Mouse (Mus musculus) heart, embryonic 11.5 days (tissue): Measurements from ENCODE around the gene Rrp1. TPM values are rescaled to one million over a fixed set of nuclear protein-coding genes. Genes with fewer than 3 reads are reported as not detected.
A peak's percentile ranks its signal among the peaks of the same experiment; 100 is the strongest.

ENCODE experiments used
- ATAC-seq: fragments of 200-750 bp; cut with Nextera tagmentation; replicated peaks from 2 replicates; pipeline ENCODE4 v1.8.0; 2017; ENCODE audit warnings: moderate library complexity; ENCODE audit not compliant: insufficient number of reproducible peaks, low FRiP score, low TSS enrichment
- H3K27ac ChIP-seq: fragments of 300-500 bp; sonication (generic); 2 replicates; pipeline ENCODE4 v1.5.1; 2014; ENCODE audit warnings: mild to moderate bottlenecking, low read depth, low read length
- H3K27me3 ChIP-seq: fragments of 300-500 bp; sonication (generic); 2 replicates; pipeline ENCODE4 v1.6.1; 2014; ENCODE audit warnings: mild to moderate bottlenecking, low read length, mixed read lengths; ENCODE audit not compliant: control insufficient read depth, insufficient read depth
- H3K36me3 ChIP-seq: fragments of 300-500 bp; sonication (generic); 2 replicates; pipeline ENCODE4 v1.6.1; 2014; ENCODE audit warnings: mild to moderate bottlenecking, low read length, moderate library complexity, mixed read lengths; ENCODE audit not compliant: control insufficient read depth, insufficient read depth
- H3K4me1 ChIP-seq: fragments of 300-500 bp; sonication (generic); 2 replicates; pipeline ENCODE4 v1.6.1; 2014; ENCODE audit warnings: low read length; ENCODE audit not compliant: control insufficient read depth, insufficient read depth
- H3K4me2 ChIP-seq: fragments of 300-500 bp; sonication (generic); 2 replicates; pipeline ENCODE4 v1.6.1; 2014; ENCODE audit warnings: mild to moderate bottlenecking, moderate library complexity
- H3K4me3 ChIP-seq: fragments of 300-500 bp; sonication (generic); 2 replicates; pipeline ENCODE4 v1.5.1; 2014; ENCODE audit warnings: low read depth, low read length
- H3K9ac ChIP-seq: fragments of 300-500 bp; sonication (generic); 2 replicates; pipeline ENCODE4 v1.6.1; 2014; ENCODE audit warnings: mild to moderate bottlenecking, low read depth, low read length, moderate library complexity
- H3K9me3 ChIP-seq: fragments of 300-500 bp; sonication (generic); replicated peaks from 2 replicates; pipeline ENCODE4 v1.6.1; 2016; ENCODE audit warnings: low read length; ENCODE audit not compliant: control insufficient read depth
- WGBS: fragments of 180-500 bp; shearing (Covaris S2); extraction: QIAGEN DNeasy Blood & Tissue Kit; methylation state at CpG from one replicate; pipeline ENCODE4 v1.1.7; 2014; ENCODE audit not compliant: insufficient replicate concordance; 5-methylcytosine and 5-hydroxymethylcytosine counted together
- polyA plus RNA-seq: library from polyadenylated mRNA; unstranded; fragments of >200 nt; fragmentation: Nextera tagmentation; extraction: Ambion mirVana; gene quantifications from 2 replicates; pipeline ENCODE4 v1.2.1, GENCODE M21; 2014

Rrp1 gene
- 176 and 204 TPM in 2 replicates for polyA plus RNA-seq

DNA sequence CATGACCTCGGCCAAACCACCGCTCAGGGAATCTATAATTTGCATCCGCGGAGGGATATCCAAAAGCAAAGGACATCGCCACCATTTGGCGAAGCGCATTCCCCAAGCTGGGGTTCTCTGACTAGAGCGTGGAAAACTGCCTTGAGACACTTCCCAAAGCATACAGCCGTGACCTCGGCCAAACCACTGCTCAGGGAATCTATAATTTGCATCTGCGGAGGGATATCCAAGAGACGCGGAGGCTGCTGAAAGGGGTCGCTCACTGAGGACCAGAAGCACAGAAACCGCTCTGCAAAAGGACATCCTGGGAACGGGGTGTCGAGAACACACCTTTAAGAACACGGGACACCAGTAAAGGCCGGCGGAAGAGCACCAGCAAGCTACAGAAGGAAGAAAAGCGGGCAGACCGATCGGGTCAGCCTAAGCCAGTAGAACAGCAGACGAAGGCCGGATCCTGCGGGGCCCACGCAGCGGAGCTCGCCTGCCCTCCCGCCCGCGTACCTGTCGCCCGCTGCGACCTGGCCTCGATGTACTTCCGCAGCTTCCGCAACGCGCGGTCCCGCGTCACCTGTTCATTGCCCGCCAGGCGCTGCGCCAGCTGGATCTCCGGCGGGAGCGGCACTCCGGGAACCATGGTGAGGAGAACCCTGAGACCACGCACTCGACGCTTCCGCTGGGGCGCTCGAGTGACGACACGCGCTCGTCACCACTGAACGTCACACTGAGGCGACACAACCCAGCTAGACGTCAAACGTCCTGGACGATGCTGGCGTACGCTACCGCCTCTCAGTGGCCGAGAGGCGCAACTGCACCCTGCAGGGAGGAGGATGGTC is at the start of gene Rrp1:
Rrp1 (minus strand) TSS at position 725 of the 833 bp plus-strand sequence.
- Histone ChIP-seq H3K36me3 (peaks cover 24% of the 10 kb centered on the region), H3K4me2 (peak within 1 kb of the TSS; percentile 81), H3K4me3 (peak within 1 kb of the TSS; percentile 97), H3K9me3 (no peaks in the 10 kb centered on the region), H3K4me1 (peaks cover 7% of the 10 kb centered on the region; the same call in 1 of the 2 replicates), H3K27ac (peak within 1 kb of the TSS; percentile 48), H3K27me3 (no peaks in the 10 kb centered on the region), H3K9ac (peak within 1 kb of the TSS; percentile 79)
- under 1% methylated on average over 69 of the region's 70 CpGs for WGBS
- peak; percentile 83 for ATAC-seq

DNA sequence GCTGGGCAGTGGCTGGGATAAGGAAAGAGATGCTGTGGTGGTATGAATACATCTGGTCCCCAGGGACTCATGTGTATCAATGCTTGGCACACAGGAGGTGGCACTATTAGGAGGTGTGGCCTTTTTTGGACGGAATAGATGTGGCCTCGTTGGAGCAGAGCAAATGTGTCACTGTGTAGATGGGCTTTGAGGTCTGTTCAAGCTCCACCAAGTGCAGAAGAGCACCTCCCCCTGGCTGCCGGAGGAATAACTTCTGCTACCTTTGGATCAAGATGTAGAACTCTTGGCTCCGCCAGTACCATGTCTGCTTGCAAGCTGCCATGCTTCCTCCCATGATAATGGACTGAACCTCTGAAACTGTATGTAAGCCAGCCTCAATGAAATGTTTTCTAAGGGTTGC is 48.9 kb upstream of the Rrp1 start:
- no peak for ATAC-seq
- Histone ChIP-seq H3K4me3 (no peak overlapping the region), H3K4me1 (peaks cover 12% of the 10 kb centered on the region), H3K4me2 (no peak overlapping the region), H3K9me3 (no peaks in the 10 kb centered on the region), H3K9ac (no peak overlapping the region), H3K36me3 (no peaks in the 10 kb centered on the region), H3K27me3 (no peaks in the 10 kb centered on the region), H3K27ac (no peak overlapping the region)
- 70% methylated on average over 4 of the region's 4 CpGs for WGBS

DNA sequence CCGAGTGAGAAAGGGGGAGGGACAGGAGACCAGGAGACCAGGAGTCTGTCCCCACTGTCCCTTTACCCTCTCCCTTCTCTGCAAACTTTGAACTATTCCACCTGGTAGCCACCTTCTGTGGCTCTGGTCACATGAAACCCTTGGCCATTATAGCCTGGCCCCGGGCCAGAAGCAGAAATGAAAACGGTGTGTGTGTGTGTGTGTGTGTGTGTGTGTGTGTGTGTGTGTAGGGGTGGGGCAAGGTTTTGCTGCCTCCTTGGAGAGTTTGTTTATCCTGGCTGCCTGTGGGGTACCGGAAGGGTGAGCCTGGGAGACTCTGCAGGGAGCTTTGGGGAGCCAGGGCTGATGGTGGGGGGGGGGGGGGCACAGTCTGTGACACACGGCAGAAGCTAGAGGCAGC is 47.6 kb upstream of the Rrp1 start:
- H3K36me3 ChIP-seq = no peaks in the 10 kb centered on the region
- H3K27me3 ChIP-seq = no peaks in the 10 kb centered on the region
- no peak overlapping the region for H3K4me2 ChIP-seq
- no peak overlapping the region for H3K27ac ChIP-seq
- H3K9ac ChIP-seq = no peak overlapping the region
- ATAC-seq = no peak
- no peak overlapping the region for H3K4me3 ChIP-seq
- peaks cover 12% of the 10 kb centered on the region for H3K4me1 ChIP-seq
- 34% methylated on average over 5 of the region's 5 CpGs for WGBS
- no peaks in the 10 kb centered on the region for H3K9me3 ChIP-seq

DNA sequence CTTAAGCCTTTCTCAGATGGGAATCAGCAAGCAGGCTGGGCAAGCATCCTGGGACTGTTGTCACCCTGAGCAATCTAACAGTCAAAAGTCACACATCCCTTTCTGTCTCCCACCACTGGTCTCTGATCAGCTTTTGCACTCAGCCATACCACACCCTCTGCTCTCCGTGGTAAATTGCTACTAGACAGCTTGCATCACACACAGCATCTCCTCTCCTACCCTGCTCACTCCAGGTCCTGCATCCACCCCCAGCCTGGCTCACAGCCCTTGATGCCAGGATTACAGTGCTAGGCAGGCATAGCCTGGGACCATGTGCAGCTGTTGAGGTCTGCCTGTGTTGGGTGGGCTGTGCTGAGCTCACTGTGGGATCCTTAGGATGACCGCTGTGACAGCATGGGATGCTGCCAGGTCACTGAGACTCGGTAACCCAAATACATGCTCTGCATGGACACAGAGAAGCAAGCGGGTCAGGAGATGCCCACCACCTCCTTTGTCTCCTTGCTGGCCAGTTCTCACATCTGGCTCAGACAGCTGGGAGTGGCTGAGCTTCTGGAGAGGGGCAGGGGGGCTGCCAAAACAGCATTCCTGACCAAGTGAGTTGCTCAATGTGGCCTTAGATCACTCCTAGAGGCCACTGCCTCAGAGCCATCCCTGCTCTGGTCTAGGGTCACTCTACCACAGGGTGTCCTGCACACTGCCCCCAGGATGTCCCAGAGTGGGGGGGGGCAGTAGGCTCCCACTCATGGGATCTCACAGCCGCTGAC is 45.7 kb upstream of the Rrp1 start:
- Histone ChIP-seq H3K36me3 (no peaks in the 10 kb centered on the region), H3K9ac (no peak overlapping the region), H3K9me3 (no peaks in the 10 kb centered on the region), H3K4me1 (peaks cover 6% of the 10 kb centered on the region), H3K27ac (no peak overlapping the region), H3K4me3 (no peak overlapping the region), H3K27me3 (no peaks in the 10 kb centered on the region), H3K4me2 (no peak overlapping the region)
- ATAC-seq = no peak
- WGBS = 65% methylated on average over 5 of the region's 5 CpGs

DNA sequence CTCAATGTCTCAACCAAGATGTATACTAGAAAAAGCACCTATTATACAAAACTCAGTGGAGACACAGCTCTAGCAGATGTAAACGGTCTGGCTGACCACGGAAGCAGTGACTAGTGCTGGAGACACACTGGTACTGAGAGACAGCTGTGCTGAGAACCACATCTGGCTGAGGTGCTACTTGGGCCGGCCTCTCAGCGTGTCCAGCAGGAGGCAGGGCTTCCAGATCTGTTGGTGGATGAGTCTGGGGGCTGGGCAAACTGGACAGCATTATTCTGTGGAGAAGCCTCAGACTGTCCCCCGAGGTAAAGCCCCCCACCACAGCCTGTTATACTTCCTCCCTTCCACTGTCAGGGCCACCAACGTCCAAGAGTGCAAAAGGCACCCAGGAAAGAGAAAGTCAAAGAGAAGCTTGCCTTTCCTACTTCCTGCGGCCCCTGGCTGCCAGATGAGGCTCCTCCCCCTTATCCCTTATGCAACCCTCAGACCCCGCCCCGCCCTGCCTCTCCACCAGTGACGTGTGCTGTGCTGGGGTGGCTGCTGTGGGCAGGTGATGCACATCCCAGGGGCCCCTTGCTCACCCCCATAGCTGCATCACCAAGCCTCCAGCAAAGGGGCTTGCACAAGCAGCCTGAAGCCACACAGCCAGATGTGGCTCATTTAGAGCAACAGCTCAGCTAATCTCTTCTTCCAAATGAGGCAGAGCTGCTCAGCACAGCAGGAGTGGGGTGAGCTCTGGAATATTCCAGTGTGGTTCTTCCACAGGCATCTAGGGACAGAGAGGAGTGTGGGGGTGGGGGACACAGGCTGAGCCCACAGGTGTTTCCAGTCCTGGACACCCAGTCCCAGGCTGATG is 44.9 kb upstream of the Rrp1 start:
- peak overlapping the region; percentile 45 for H3K4me2 ChIP-seq
- peaks cover 5% of the 10 kb centered on the region for H3K4me1 ChIP-seq
- ATAC-seq = no peak; the same call in 1 of the 2 replicates
- WGBS = 25% methylated on average over 9 of the region's 10 CpGs
- no peak overlapping the region for H3K27ac ChIP-seq
- no peak overlapping the region; the same call in 1 of the 2 replicates for H3K4me3 ChIP-seq
- H3K9me3 ChIP-seq = no peaks in the 10 kb centered on the region
- no peak overlapping the region for H3K9ac ChIP-seq
- no peaks in the 10 kb centered on the region for H3K27me3 ChIP-seq
- H3K36me3 ChIP-seq = no peaks in the 10 kb centered on the region

DNA sequence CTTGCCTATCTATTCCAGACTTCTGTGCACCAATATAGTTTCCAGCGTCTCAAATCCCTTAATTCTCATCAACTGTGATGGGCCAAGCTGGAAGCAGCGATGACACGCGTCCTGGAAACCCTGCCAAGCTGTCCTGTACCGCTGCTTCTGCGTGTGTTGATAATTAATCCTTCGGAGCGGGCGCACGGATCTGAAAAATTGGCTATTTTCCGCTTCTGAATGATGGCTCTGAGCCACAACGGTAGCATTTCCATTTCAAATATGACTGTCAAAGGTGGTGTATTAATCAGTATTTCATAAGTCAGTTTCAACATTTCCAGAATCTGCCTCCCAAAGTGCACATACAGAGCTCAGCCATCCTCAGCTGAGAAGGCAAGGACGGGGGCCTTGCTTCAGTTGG is 43.9 kb upstream of the Rrp1 start:
- no peak overlapping the region for H3K9ac ChIP-seq
- 91% methylated on average over 13 of the region's 13 CpGs for WGBS
- no peak for ATAC-seq
- H3K27ac ChIP-seq = no peak overlapping the region
- no peak overlapping the region for H3K4me3 ChIP-seq
- no peak overlapping the region for H3K4me2 ChIP-seq
- no peaks in the 10 kb centered on the region for H3K36me3 ChIP-seq
- H3K4me1 ChIP-seq = peaks cover 5% of the 10 kb centered on the region
- no peaks in the 10 kb centered on the region for H3K9me3 ChIP-seq
- H3K27me3 ChIP-seq = no peaks in the 10 kb centered on the region

DNA sequence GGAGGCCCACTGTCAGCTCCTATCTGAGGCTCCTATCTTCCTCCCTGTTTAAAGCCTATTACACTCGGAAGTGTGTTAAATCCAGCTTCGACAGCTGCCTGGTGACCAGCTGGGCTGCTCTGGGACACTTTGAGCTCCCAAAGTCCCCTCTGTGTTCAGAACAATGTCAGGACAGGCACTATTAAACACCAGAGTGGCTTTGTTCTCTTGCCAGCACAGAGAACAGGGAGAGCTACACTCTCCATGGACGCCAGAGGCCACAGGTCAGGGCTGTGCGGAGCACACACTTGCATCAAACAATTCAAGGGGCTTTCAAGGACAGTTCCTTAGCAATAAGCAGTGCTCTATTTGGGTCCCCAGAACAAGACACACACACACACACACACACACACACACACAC is 39.8 kb upstream of the Rrp1 start:
- 56% methylated on average over 4 of the region's 4 CpGs for WGBS

DNA sequence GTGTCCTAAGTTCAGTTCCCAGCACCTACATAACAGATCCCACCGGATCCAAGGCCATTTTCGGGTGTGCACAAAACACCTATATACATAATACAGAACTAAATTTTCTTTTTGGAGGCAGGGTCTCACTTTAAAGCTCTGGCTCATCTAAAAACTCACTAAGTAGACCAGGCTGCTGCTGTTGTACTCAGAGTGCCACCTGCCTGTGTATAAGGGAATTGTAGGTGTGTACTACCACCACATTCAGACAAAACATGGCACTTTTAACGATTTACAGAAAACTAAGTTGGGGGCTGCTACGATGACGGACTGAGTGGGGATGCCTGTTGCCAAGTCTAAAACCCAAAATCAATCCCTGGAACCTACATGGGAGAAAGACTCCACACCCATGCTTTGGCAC is 37.9 kb upstream of the Rrp1 start:
- H3K27ac ChIP-seq = no peak overlapping the region
- H3K4me2 ChIP-seq = no peak overlapping the region
- H3K36me3 ChIP-seq = no peaks in the 10 kb centered on the region; the same call in 1 of the 2 replicates
- no peak overlapping the region for H3K4me3 ChIP-seq
- ATAC-seq = no peak
- no peak overlapping the region for H3K9ac ChIP-seq
- no peaks in the 10 kb centered on the region for H3K9me3 ChIP-seq
- H3K4me1 ChIP-seq = no peaks in the 10 kb centered on the region; the same call in 1 of the 2 replicates
- no peaks in the 10 kb centered on the region for H3K27me3 ChIP-seq
- WGBS = 80% methylated on average over 5 of the region's 5 CpGs

More for the DNA sequence above, 39.8 kb upstream of the Rrp1 start:
- Histone ChIP-seq H3K4me2 (no peak overlapping the region), H3K4me3 (no peak overlapping the region), H3K9ac (no peak overlapping the region), H3K9me3 (no peaks in the 10 kb centered on the region), H3K27me3 (no peaks in the 10 kb centered on the region), H3K36me3 (no peaks in the 10 kb centered on the region; the same call in 1 of the 2 replicates), H3K4me1 (peaks cover 2% of the 10 kb centered on the region), H3K27ac (no peak overlapping the region)
- ATAC-seq = no peak
